Mouse (Mus musculus) limb, embryonic 12.5 days (tissue): Measurements from ENCODE around the gene Rps6ka1. TPM values are rescaled to one million over a fixed set of nuclear protein-coding genes. Genes with fewer than 3 reads are reported as not detected.

Experiments
- ATAC-seq: fragments of 200-750 bp; cut with Nextera tagmentation; 2 replicates; pipeline ENCODE4 v1.8.0; 2017; ENCODE audit warnings: low read depth, moderate TSS enrichment; ENCODE audit not compliant: insufficient number of reproducible peaks, insufficient read depth, low FRiP score, low TSS enrichment
- H3K27ac ChIP-seq: fragments of 300-500 bp; sonication (generic); 2 replicates; pipeline ENCODE4 v1.5.1; 2016; ENCODE audit warnings: mild to moderate bottlenecking, moderate library complexity
- H3K27me3 ChIP-seq: fragments of 300-500 bp; sonication (generic); 2 replicates; pipeline ENCODE4 v1.6.1; 2016; ENCODE audit warnings: mild to moderate bottlenecking, moderate library complexity
- H3K36me3 ChIP-seq: fragments of 300-500 bp; sonication (generic); 2 replicates; pipeline ENCODE4 v1.6.1; 2016; ENCODE audit warnings: mild to moderate bottlenecking, moderate library complexity
- H3K4me1 ChIP-seq: fragments of 300-500 bp; sonication (generic); replicated peaks from 2 replicates; pipeline ENCODE4 v1.6.1; 2016
- H3K4me2 ChIP-seq: fragments of 300-500 bp; sonication (generic); 2 replicates; pipeline ENCODE4 v1.6.1; 2016; ENCODE audit warnings: mild to moderate bottlenecking, moderate library complexity
- H3K4me3 ChIP-seq: fragments of 300-500 bp; sonication (generic); replicated peaks from 2 replicates; pipeline ENCODE4 v1.5.1; 2016; ENCODE audit warnings: mild to moderate bottlenecking
- H3K9ac ChIP-seq: fragments of 300-500 bp; sonication (generic); replicated peaks from 2 replicates; pipeline ENCODE4 v1.6.1; 2016; ENCODE audit warnings: mild to moderate bottlenecking, moderate library complexity
- H3K9me3 ChIP-seq: fragments of 300-500 bp; sonication (generic); 2 replicates; pipeline ENCODE4 v1.6.1; 2016; ENCODE audit warnings: mild to moderate bottlenecking, moderate library complexity
- WGBS: fragments of 180-500 bp; shearing (Covaris S2); methylation state at CpG from one replicate; pipeline ENCODE4 v1.1.7; 2016; 5-methylcytosine and 5-hydroxymethylcytosine counted together
- polyA plus RNA-seq: library from polyadenylated mRNA; unstranded; fragments of >200 nt; fragmentation: Nextera tagmentation; extraction: Ambion mirVana; gene quantifications from 2 replicates; pipeline ENCODE4 v1.2.1, GENCODE M21; 2016

Gene Rps6ka1
- polyA plus RNA-seq, 1 experiment from 2014 or later = 47.9 TPM

GRCm38 (mm10) chr4:133877850-133878755 lies 9.5 kb downstream of the Rps6ka1 start:
- ATAC-seq = 0 out of 2 replicates have a peak, but pooled peaks have one; percentile 3
- no peak overlapping the region for H3K9ac ChIP-seq
- no peak overlapping the region for H3K4me2 ChIP-seq
- whole genome bisulfite sequencing = 86% methylated on average over 14 of the region's 14 CpGs
- H3K27ac ChIP-seq = no peak overlapping the region
- H3K36me3 ChIP-seq = peaks cover 52% of the 10 kb centered on the region
- H3K27me3 ChIP-seq = no peaks in the 10 kb centered on the region
- no peaks in the 10 kb centered on the region for H3K9me3 ChIP-seq
- 0 out of 2 replicates have a peak, but pooled peaks cover 3% of the 10 kb centered on the region for H3K4me1 ChIP-seq
- no peak overlapping the region for H3K4me3 ChIP-seq

GRCm38 (mm10) chr4:133874865-133875517 lies 12.6 kb downstream of the Rps6ka1 start:
- 76% methylated on average over 13 of the region's 13 CpGs for WGBS
- H3K4me2 ChIP-seq = no peak overlapping the region
- H3K36me3 ChIP-seq = peaks cover 51% of the 10 kb centered on the region
- no peak for ATAC-seq
- no peak overlapping the region for H3K27ac ChIP-seq
- H3K27me3 ChIP-seq = no peaks in the 10 kb centered on the region
- H3K4me1 ChIP-seq = 0 out of 2 replicates have a peak, but pooled peaks cover 3% of the 10 kb centered on the region
- no peaks in the 10 kb centered on the region for H3K9me3 ChIP-seq
- no peak overlapping the region for H3K4me3 ChIP-seq
- no peak overlapping the region for H3K9ac ChIP-seq

- peaks cover 49% of the 10 kb centered on the region for H3K36me3 ChIP-seq
Observed at GRCm38 (mm10) chr4:133873926-133874864, 13.4 kb downstream of the Rps6ka1 start.

DNA sequence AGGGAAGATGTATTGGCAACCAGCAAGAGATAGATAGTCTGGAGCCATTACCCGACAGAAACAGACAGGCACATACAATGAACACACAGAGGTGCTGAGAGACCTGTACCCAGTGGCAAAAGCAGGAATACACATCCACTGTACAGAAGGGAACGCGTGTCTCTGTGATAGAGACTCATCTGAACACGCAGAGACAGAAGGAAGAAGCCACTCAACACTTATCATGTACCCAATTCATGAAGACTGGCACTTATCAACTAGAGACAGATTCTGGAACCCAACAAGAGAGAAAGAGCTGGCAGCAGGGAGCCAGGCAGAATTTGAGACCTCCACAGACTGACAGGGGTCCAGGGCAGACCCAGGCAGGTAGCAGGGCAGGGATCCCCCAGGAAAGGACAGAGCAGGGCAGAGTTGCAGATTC lies 14.2 kb downstream of the Rps6ka1 start:
- Histone ChIP-seq H3K36me3 (peaks cover 54% of the 10 kb centered on the region), H3K4me2 (no peak overlapping the region), H3K9ac (no peak overlapping the region), H3K4me1 (0 out of 2 replicates have a peak, but pooled peaks cover 3% of the 10 kb centered on the region), H3K27me3 (no peaks in the 10 kb centered on the region), H3K4me3 (no peak overlapping the region), H3K9me3 (no peaks in the 10 kb centered on the region), H3K27ac (no peak overlapping the region)
- WGBS = 92% methylated on average over 4 of the region's 4 CpGs
- no peak for ATAC-seq

More at GRCm38 (mm10) chr4:133873926-133874864, 13.4 kb downstream of the Rps6ka1 start:
- ATAC-seq = no peak
- H3K27ac ChIP-seq = no peak overlapping the region
- no peaks in the 10 kb centered on the region for H3K9me3 ChIP-seq
- 83% methylated on average over 17 of the region's 17 CpGs for WGBS
- no peak overlapping the region for H3K4me3 ChIP-seq
- 0 out of 2 replicates have a peak, but pooled peaks cover 3% of the 10 kb centered on the region for H3K4me1 ChIP-seq
- no peak overlapping the region for H3K4me2 ChIP-seq
- no peak overlapping the region for H3K9ac ChIP-seq
- H3K27me3 ChIP-seq = no peaks in the 10 kb centered on the region

GRCm38 (mm10) chr4:133872812-133873300 lies 14.7 kb downstream of the Rps6ka1 start:
- ATAC-seq = no peak
- Histone ChIP-seq H3K36me3 (peaks cover 52% of the 10 kb centered on the region), H3K4me2 (no peak overlapping the region), H3K9ac (no peak overlapping the region), H3K27me3 (no peaks in the 10 kb centered on the region), H3K4me1 (0 out of 2 replicates have a peak, but pooled peaks cover 3% of the 10 kb centered on the region), H3K27ac (no peak overlapping the region; the same call in 1 of the 2 replicates), H3K4me3 (no peak overlapping the region), H3K9me3 (no peaks in the 10 kb centered on the region)
- 73% methylated on average over 15 of the region's 15 CpGs for WGBS

DNA sequence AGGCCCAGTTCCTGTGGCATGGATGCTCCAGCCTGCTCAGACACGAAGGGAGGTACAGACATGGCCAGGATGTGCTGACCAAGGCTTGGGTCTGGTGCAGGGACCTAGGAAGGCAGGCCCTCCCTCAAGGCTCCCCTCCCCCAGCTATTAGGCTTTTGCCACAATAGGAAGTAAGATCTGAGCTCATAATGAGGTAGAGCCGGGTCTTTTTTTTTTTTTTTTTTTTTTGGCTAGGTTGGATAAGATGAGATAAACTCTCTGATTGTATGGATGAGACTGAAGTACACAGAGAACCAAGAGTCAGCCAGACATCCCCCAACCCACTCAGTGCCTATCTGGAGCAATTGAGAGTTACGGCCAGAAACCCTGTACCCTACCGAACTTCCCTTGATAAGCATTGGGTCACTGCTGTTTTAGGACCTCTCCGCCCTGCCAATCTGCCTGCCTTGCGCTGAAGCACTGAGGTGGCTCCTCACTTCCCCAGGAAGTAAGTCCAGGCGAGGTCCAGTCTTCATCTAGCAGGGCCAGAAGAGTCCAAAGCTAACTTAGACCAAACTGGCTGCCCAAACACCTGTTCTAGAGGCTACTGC lies 15.3 kb downstream of the Rps6ka1 start:
- no peaks in the 10 kb centered on the region for H3K9me3 ChIP-seq
- no peak overlapping the region; the same call in 1 of the 2 replicates for H3K27ac ChIP-seq
- 0 out of 2 replicates have a peak, but pooled peaks cover 3% of the 10 kb centered on the region for H3K4me1 ChIP-seq
- 81% methylated on average over 7 of the region's 7 CpGs for WGBS
- no peak overlapping the region for H3K4me3 ChIP-seq
- H3K27me3 ChIP-seq = no peaks in the 10 kb centered on the region
- H3K4me2 ChIP-seq = no peak overlapping the region
- no peak overlapping the region for H3K9ac ChIP-seq
- ATAC-seq = no peak
- H3K36me3 ChIP-seq = peaks cover 48% of the 10 kb centered on the region

- Histone ChIP-seq H3K9ac (no peak overlapping the region), H3K4me3 (no peak overlapping the region), H3K9me3 (no peaks in the 10 kb centered on the region), H3K4me2 (no peak overlapping the region), H3K27me3 (no peaks in the 10 kb centered on the region), H3K27ac (no peak overlapping the region), H3K36me3 (peaks cover 85% of the 10 kb centered on the region), H3K4me1 (no peaks in the 10 kb centered on the region)
- no peak for ATAC-seq
- WGBS = 88% methylated on average over 5 of the region's 5 CpGs
Observed at GRCm38 (mm10) chr4:133865231-133865630, 22.4 kb downstream of the Rps6ka1 start.

DNA sequence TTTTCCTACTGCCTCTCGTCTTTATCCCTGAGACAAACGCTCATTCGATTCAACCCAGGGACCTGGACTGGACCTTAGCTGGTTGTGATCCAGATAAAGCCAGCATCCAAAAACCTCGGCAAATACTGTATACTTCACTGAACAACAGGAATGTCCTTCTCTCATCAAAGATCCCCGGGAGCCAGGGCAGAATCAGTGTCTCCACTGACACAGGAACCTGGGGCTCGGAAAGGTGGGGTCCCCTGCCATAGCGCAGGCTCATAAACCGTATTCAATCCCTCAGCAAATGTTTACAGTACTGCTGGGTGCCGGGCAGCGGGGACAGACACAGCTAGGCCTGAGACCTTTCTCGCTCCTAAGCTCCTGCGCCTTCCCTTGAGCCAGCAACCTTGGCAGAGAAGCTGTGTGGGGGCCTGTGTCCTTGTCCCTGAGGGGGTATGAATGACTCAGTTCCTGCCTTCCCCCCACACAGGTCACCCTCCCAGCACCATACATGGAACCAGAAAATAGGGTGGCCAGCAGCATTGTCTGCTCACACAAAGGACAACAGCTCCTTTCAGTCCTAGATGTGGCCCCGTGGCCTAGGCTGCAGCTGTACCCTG lies 23.1 kb downstream of the Rps6ka1 start:
- no peaks in the 10 kb centered on the region for H3K27me3 ChIP-seq
- H3K9me3 ChIP-seq = no peaks in the 10 kb centered on the region
- H3K36me3 ChIP-seq = peaks cover 88% of the 10 kb centered on the region
- 83% methylated on average over 13 of the region's 13 CpGs for WGBS
- no peak overlapping the region for H3K27ac ChIP-seq
- H3K9ac ChIP-seq = no peak overlapping the region
- no peaks in the 10 kb centered on the region for H3K4me1 ChIP-seq
- H3K4me2 ChIP-seq = no peak overlapping the region
- ATAC-seq = no peak
- H3K4me3 ChIP-seq = no peak overlapping the region

- ATAC-seq = no peak
- WGBS = 78% methylated on average over 12 of the region's 12 CpGs
- no peaks in the 10 kb centered on the region for H3K4me1 ChIP-seq
- H3K27me3 ChIP-seq = no peaks in the 10 kb centered on the region
- H3K4me2 ChIP-seq = no peak overlapping the region
- no peak overlapping the region for H3K9ac ChIP-seq
- no peak overlapping the region for H3K4me3 ChIP-seq
- no peak overlapping the region for H3K27ac ChIP-seq
- H3K9me3 ChIP-seq = no peaks in the 10 kb centered on the region
- H3K36me3 ChIP-seq = peaks cover 88% of the 10 kb centered on the region
Observed at GRCm38 (mm10) chr4:133863795-133864379, 23.7 kb downstream of the Rps6ka1 start.

DNA sequence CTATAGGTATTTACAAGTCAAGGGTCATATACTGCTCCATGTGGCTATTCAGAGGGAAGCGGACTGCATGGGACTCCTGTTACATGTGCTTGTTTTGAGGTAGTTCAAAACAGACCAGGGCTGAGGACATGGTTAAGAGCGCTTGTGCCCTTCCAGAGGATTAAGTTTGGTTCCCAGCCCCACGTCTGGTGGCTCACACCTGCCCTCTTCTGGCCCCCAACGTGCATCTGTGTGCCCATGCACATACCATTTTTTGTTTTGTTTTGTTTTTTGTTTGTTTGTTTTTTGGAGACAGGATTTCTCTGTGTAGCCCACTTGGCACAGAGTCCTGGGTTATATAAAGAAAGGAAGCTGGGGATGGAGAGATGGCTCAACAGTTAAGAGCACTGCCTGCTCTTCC lies 30.1 kb downstream of the Rps6ka1 start:
- Histone ChIP-seq H3K36me3 (peaks cover 62% of the 10 kb centered on the region), H3K4me3 (no peak overlapping the region), H3K9ac (no peak overlapping the region), H3K4me1 (no peaks in the 10 kb centered on the region), H3K4me2 (no peak overlapping the region), H3K27me3 (no peaks in the 10 kb centered on the region), H3K9me3 (no peaks in the 10 kb centered on the region), H3K27ac (no peak overlapping the region)
- ATAC-seq = no peak
- WGBS = 79% methylated on average over 4 of the region's 4 CpGs
